Mouse (Mus musculus) limb, embryonic 15.5 days (tissue): ENCODE measurements around the gene Syn3. TPM values are rescaled to one million over a fixed set of nuclear protein-coding genes. Genes with fewer than 3 reads are reported as not detected.
A peak's percentile ranks its signal among the peaks of the same experiment; 100 is the strongest.
"Not testable (repeated sequence)": the region's sequence is repeated elsewhere in the genome, so short reads cannot be mapped to it uniquely, and the experiment has no call there.

ENCODE experiments used
- ATAC-seq: fragments of 200-750 bp; cut with Nextera tagmentation; 2 replicates; pipeline ENCODE4 v1.8.0; 2017; ENCODE audit warnings: low read depth, moderate TSS enrichment; ENCODE audit not compliant: insufficient number of reproducible peaks, low FRiP score, low TSS enrichment
- H3K27ac ChIP-seq: fragments of 300-500 bp; sonication (generic); 2 replicates; pipeline ENCODE4 v1.5.1; 2015; ENCODE audit warnings: moderate library complexity, mild to moderate bottlenecking, inconsistent platforms
- H3K27me3 ChIP-seq: fragments of 300-500 bp; sonication (generic); 2 replicates; pipeline ENCODE4 v1.6.1; 2015; ENCODE audit warnings: inconsistent platforms
- H3K36me3 ChIP-seq: fragments of 300-500 bp; sonication (generic); 2 replicates; pipeline ENCODE4 v1.6.1; 2015; ENCODE audit warnings: inconsistent platforms
- H3K4me1 ChIP-seq: fragments of 300-500 bp; sonication (generic); 2 replicates; pipeline ENCODE4 v1.6.1; 2015; ENCODE audit warnings: inconsistent platforms
- H3K4me2 ChIP-seq: fragments of 300-500 bp; sonication (generic); 2 replicates; pipeline ENCODE4 v1.6.1; 2015; ENCODE audit warnings: mild to moderate bottlenecking, inconsistent platforms
- H3K4me3 ChIP-seq: fragments of 300-500 bp; sonication (generic); 2 replicates; pipeline ENCODE4 v1.5.1; 2015; ENCODE audit warnings: mild to moderate bottlenecking, inconsistent platforms
- H3K9ac ChIP-seq: fragments of 300-500 bp; sonication (generic); 2 replicates; pipeline ENCODE4 v1.6.1; 2015; ENCODE audit warnings: inconsistent platforms
- H3K9me3 ChIP-seq: fragments of 300-500 bp; sonication (generic); 2 replicates; pipeline ENCODE4 v1.6.1; 2016; ENCODE audit warnings: inconsistent platforms
- WGBS: fragments of 180-500 bp; shearing (Covaris S2); methylation state at CpG from one replicate; pipeline ENCODE4 v1.1.7; 2015; 5-methylcytosine and 5-hydroxymethylcytosine counted together
- polyA plus RNA-seq: library from polyadenylated mRNA; unstranded; fragments of >200 nt; fragmentation: Nextera tagmentation; extraction: Ambion mirVana; gene quantifications from 2 replicates; pipeline ENCODE4 v1.2.1, GENCODE M21; 2015

Syn3 gene
- polyA plus RNA-seq: 1.6 and 1.7 TPM in 2 replicates

GRCm38 (mm10) chr10:86498673-86499391 is at the start of gene Syn3:
Gene Syn3 (minus strand): TSS chr10:86498896.
- peaks cover 12% of the 10 kb centered on the region for H3K4me1 ChIP-seq
- under 1% methylated on average over 21 of the region's 21 CpGs for WGBS
- H3K27ac ChIP-seq: peak within 1 kb of the TSS; percentile 23; the same call in 1 of the 2 replicates
- peak; percentile 94 for ATAC-seq
- peak within 1 kb of the TSS; percentile 43 for H3K9ac ChIP-seq
- H3K4me2 ChIP-seq: peak within 1 kb of the TSS; percentile 72
- H3K4me3 ChIP-seq: peak within 1 kb of the TSS; percentile 54
- H3K27me3 ChIP-seq: no peaks in the 10 kb centered on the region
- no peaks in the 10 kb centered on the region for H3K36me3 ChIP-seq
- no peaks in the 10 kb centered on the region for H3K9me3 ChIP-seq

GRCm38 (mm10) chr10:86526357-86526874 is 27.7 kb upstream of the Syn3 start:
- H3K4me1 ChIP-seq, H3K9me3 ChIP-seq, H3K4me2 ChIP-seq, H3K27me3 ChIP-seq, H3K27ac ChIP-seq, H3K9ac ChIP-seq, ATAC-seq, H3K36me3 ChIP-seq, H3K4me3 ChIP-seq: not testable (repeated sequence)
- WGBS: 78% methylated on average over 4 of the region's 5 CpGs

GRCm38 (mm10) chr10:86513801-86514200 is 15.1 kb upstream of the Syn3 start:
- H3K9ac ChIP-seq: no peak overlapping the region
- H3K27ac ChIP-seq: no peak overlapping the region
- no peak overlapping the region for H3K4me3 ChIP-seq
- H3K36me3 ChIP-seq: no peaks in the 10 kb centered on the region
- H3K9me3 ChIP-seq: no peaks in the 10 kb centered on the region
- H3K27me3 ChIP-seq: no peaks in the 10 kb centered on the region
- H3K4me1 ChIP-seq: no peaks in the 10 kb centered on the region
- ATAC-seq: no peak
- no peak overlapping the region for H3K4me2 ChIP-seq
- 89% methylated on average over 4 of the region's 4 CpGs for WGBS

- Histone ChIP-seq H3K27ac (no peak overlapping the region), H3K27me3 (no peaks in the 10 kb centered on the region), H3K9ac (no peak overlapping the region), H3K4me1 (no peaks in the 10 kb centered on the region), H3K9me3 (no peaks in the 10 kb centered on the region), H3K4me2 (no peak overlapping the region), H3K36me3 (no peaks in the 10 kb centered on the region), H3K4me3 (no peak overlapping the region)
- no peak for ATAC-seq
These were observed 12.2 kb upstream of the Syn3 start for GRCm38 (mm10) chr10:86510941-86511340.

GRCm38 (mm10) chr10:86502063-86502462 is 3.4 kb upstream of the Syn3 start:
- Histone ChIP-seq H3K4me2 (no peak overlapping the region), H3K9ac (no peak overlapping the region), H3K27me3 (no peaks in the 10 kb centered on the region), H3K4me1 (peaks cover 12% of the 10 kb centered on the region), H3K27ac (no peak overlapping the region), H3K36me3 (no peaks in the 10 kb centered on the region), H3K9me3 (no peaks in the 10 kb centered on the region), H3K4me3 (no peak overlapping the region)
- ATAC-seq: no peak
- 77% methylated on average over 2 of the region's 2 CpGs for WGBS

- Histone ChIP-seq H3K27me3 (no peaks in the 10 kb centered on the region), H3K36me3 (no peaks in the 10 kb centered on the region), H3K9ac (peak overlapping the region; percentile 43), H3K4me2 (peak overlapping the region; percentile 72), H3K4me3 (peak overlapping the region; percentile 54), H3K27ac (peak overlapping the region; percentile 23; the same call in 1 of the 2 replicates), H3K9me3 (no peaks in the 10 kb centered on the region), H3K4me1 (peaks cover 12% of the 10 kb centered on the region)
- whole genome bisulfite sequencing: 1% methylated on average over 12 of the region's 12 CpGs
- ATAC-seq: peak; percentile 59
These were observed 534 bp downstream of the Syn3 start for GRCm38 (mm10) chr10:86498051-86498672.

GRCm38 (mm10) chr10:86495851-86496250 is 2.8 kb downstream of the Syn3 start:
- Histone ChIP-seq H3K4me2 (no peak overlapping the region), H3K4me1 (peaks cover 18% of the 10 kb centered on the region), H3K27ac (no peak overlapping the region), H3K36me3 (no peaks in the 10 kb centered on the region), H3K27me3 (no peaks in the 10 kb centered on the region), H3K4me3 (no peak overlapping the region), H3K9ac (no peak overlapping the region), H3K9me3 (no peaks in the 10 kb centered on the region)
- no peak for ATAC-seq
- 93% methylated on average over 2 of the region's 2 CpGs for WGBS

- WGBS: 61% methylated on average over 5 of the region's 5 CpGs
- no peaks in the 10 kb centered on the region for H3K36me3 ChIP-seq
- H3K4me3 ChIP-seq: no peak overlapping the region
- H3K9me3 ChIP-seq: no peaks in the 10 kb centered on the region
- no peak overlapping the region for H3K9ac ChIP-seq
- H3K27me3 ChIP-seq: no peaks in the 10 kb centered on the region
- peaks cover 14% of the 10 kb centered on the region for H3K4me1 ChIP-seq
- H3K4me2 ChIP-seq: no peak overlapping the region
- no peak for ATAC-seq
- H3K27ac ChIP-seq: no peak overlapping the region
These were observed 5.6 kb downstream of the Syn3 start for GRCm38 (mm10) chr10:86493140-86493539.

GRCm38 (mm10) chr10:86492089-86492907 is 6.4 kb downstream of the Syn3 start:
- H3K9me3 ChIP-seq: no peaks in the 10 kb centered on the region
- no peak for ATAC-seq
- no peak overlapping the region for H3K27ac ChIP-seq
- no peak overlapping the region for H3K9ac ChIP-seq
- H3K27me3 ChIP-seq: no peaks in the 10 kb centered on the region
- 0 out of 2 replicates have a peak overlapping the region, but pooled peaks have one; percentile 9 for H3K4me3 ChIP-seq
- peaks cover 6% of the 10 kb centered on the region; the same call in 1 of the 2 replicates for H3K4me1 ChIP-seq
- WGBS: 33% methylated on average over 2 of the region's 2 CpGs
- H3K36me3 ChIP-seq: no peaks in the 10 kb centered on the region
- H3K4me2 ChIP-seq: peak overlapping the region; percentile 6; the same call in 1 of the 2 replicates

GRCm38 (mm10) chr10:86491316-86492088 is 7.2 kb downstream of the Syn3 start:
- Histone ChIP-seq H3K36me3 (no peaks in the 10 kb centered on the region), H3K4me3 (0 out of 2 replicates have a peak overlapping the region, but pooled peaks have one; percentile 9), H3K4me2 (peak overlapping the region; percentile 6; the same call in 1 of the 2 replicates), H3K27ac (no peak overlapping the region), H3K9ac (no peak overlapping the region), H3K4me1 (peaks cover 6% of the 10 kb centered on the region; the same call in 1 of the 2 replicates), H3K9me3 (no peaks in the 10 kb centered on the region), H3K27me3 (no peaks in the 10 kb centered on the region)
- peak; percentile 63; the same call in 1 of the 2 replicates for ATAC-seq
- WGBS: 26% methylated on average over 3 of the region's 3 CpGs

GRCm38 (mm10) chr10:86488544-86488943 is 10.2 kb downstream of the Syn3 start:
- Histone ChIP-seq H3K27me3 (no peaks in the 10 kb centered on the region), H3K4me3 (no peak overlapping the region), H3K9me3 (no peaks in the 10 kb centered on the region), H3K27ac (no peak overlapping the region), H3K4me2 (no peak overlapping the region), H3K36me3 (no peaks in the 10 kb centered on the region), H3K4me1 (peaks cover 6% of the 10 kb centered on the region; the same call in 1 of the 2 replicates), H3K9ac (no peak overlapping the region)
- 77% methylated on average over 5 of the region's 5 CpGs for WGBS
- ATAC-seq: no peak
